Mouse (Mus musculus): ENCODE results near the gene Serpinb8. TPM values are rescaled to one million over a fixed set of nuclear protein-coding genes. Genes with fewer than 3 reads are reported as not detected.

Gene Serpinb8
- polyA plus RNA-seq (2016; fragmentation: Nextera tagmentation; extraction: Ambion mirVana), result 1.3 and 2.1 TPM in 2 replicates

DNA sequence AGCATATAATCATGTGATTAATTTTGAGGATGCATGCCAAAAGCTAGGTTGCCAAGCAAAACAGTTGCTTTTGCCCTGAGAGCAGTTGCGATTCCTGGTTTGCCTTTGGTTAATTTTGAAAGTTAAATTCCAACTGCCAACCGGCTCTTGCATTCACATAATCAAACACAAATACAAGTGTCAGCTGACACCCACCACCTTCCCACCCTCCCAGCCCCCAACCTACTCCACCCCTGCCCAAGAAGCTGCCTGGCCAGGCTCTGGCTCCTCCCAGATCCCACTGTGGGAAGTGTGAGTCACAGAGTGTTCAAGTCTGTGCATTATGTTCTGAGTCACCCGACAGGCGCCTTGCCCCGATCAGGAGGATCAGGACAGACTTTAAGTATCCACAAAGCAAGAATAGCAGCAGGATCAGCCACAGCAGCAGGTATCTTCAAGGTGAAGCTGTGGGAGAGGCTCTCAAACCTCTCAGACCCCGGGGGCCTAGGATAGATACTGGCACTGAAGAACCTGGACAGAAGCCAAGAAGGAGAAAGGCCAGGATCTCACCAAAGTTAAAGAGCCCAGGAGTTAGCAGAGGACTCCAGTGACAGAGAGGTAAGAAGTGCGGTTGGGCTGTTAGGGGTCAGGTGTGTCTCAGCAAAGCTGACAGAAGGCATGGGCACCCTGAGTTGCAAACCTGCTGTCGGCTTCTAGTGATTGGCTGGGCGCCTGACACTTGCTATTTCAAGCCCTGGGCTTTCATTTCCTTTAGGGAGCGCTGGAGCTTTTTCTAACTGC lies at the start of gene Serpinb8:
TSS of gene Serpinb8 (plus strand) at position 316 of the 780 bp plus-strand sequence.
- peak; percentile 88 for ATAC-seq (ENCODE audit: insufficient number of reproducible peaks, low FRiP score)
- no peaks in the 10 kb centered on the region for H3K9me3 ChIP-seq (replicated peaks)
- no peaks in the 10 kb centered on the region for H3K27me3 ChIP-seq (replicated peaks)
- peak within 1 kb of the TSS; percentile 43 for H3K27ac ChIP-seq (ENCODE audit: poor library complexity, severe bottlenecking)
- H3K4me3 ChIP-seq, result peak within 1 kb of the TSS; percentile 18
- peaks cover 8% of the 10 kb centered on the region for H3K4me1 ChIP-seq (replicated peaks)
- H3K4me2 ChIP-seq, result peak within 1 kb of the TSS; percentile 58
- H3K9ac ChIP-seq, result no peak within 1 kb of the TSS
- H3K36me3 ChIP-seq, result no peaks in the 10 kb centered on the region
- 28% methylated on average over 10 of the region's 10 CpGs for WGBS

DNA sequence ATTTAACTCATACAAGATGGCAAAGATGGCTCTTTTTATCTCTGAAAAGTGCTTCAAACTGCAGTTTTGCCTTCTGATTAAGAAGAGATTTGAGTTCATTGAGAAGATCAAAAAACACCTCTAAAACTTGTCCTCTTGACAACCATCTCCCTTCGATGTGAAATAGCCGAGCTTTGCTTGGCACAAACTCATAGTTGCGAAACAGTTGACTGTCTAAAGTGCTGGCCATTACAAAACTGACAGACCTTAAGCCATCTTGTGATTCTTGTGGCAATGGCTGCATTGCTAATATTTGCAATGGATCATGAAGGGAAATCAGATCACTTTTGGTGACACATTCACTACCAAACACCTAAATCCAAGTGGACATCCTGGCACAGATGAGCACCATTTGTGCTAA lies 30.3 kb upstream of the Serpinb8 start:
- Histone ChIP-seq H3K27me3 (replicated peaks) (no peaks in the 10 kb centered on the region), H3K4me2 (no peak overlapping the region), H3K4me3 (no peak overlapping the region)

DNA sequence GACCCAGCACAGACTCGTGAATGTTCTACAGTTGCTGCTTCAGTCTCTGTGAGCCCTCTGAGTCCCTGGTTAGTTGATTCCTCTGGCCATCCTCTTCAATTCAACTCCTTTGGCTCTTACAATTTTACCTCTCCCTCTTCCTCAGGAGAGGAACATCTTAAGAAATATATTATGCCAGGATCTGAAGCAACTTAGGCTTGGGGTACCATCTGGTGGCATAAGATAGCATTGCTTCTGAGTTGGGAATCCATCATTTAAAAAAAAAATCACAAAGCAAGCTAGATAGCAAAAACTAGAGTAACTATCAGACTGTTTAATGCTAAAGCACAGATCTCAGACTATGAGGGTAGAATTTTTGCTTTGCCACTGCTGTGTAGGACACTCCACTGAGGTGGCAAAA lies 27.7 kb upstream of the Serpinb8 start:
- Histone ChIP-seq H3K27me3 (replicated peaks) (no peaks in the 10 kb centered on the region), H3K4me2 (no peak overlapping the region), H3K4me3 (no peak overlapping the region), H3K9ac (no peak overlapping the region), H3K4me1 (replicated peaks) (no peaks in the 10 kb centered on the region), H3K27ac (ENCODE audit: poor library complexity, severe bottlenecking) (no peak overlapping the region), H3K9me3 (replicated peaks) (no peaks in the 10 kb centered on the region), H3K36me3 (no peaks in the 10 kb centered on the region)
- WGBS, result 75% methylated on average over 1 of the region's 1 CpGs
- no peak for ATAC-seq (ENCODE audit: insufficient number of reproducible peaks, low FRiP score)

More for the DNA sequence above, 30.3 kb upstream of the Serpinb8 start:
- Histone ChIP-seq H3K9ac (no peak overlapping the region), H3K9me3 (replicated peaks) (no peaks in the 10 kb centered on the region), H3K4me1 (replicated peaks) (no peaks in the 10 kb centered on the region), H3K36me3 (no peaks in the 10 kb centered on the region), H3K27ac (ENCODE audit: poor library complexity, severe bottlenecking) (no peak overlapping the region)
- WGBS, result 81% methylated on average over 3 of the region's 3 CpGs
- no peak for ATAC-seq (ENCODE audit: insufficient number of reproducible peaks, low FRiP score)

DNA sequence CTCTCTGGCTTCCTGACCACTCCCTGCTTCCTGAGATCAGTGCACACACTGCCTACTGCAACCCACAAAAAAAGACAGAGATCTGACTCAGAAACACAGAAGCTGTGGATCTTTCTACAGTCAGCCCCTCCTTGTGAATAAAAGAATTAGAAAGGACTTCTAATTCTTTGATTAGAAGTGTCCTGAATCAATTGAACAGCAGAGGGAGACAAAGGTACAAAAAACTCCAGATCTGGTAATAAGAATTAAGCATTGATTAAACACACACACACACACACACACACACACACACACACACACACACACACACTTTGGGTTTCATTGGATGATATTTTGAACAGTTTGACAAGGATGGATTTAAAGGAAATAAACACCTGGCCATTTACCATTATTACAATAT lies 24.2 kb upstream of the Serpinb8 start:
- no peaks in the 10 kb centered on the region for H3K36me3 ChIP-seq
- no peak for ATAC-seq (ENCODE audit: insufficient number of reproducible peaks, low FRiP score)
- no peak overlapping the region for H3K27ac ChIP-seq (ENCODE audit: poor library complexity, severe bottlenecking)
- H3K9ac ChIP-seq, result no peak overlapping the region
- H3K27me3 ChIP-seq (replicated peaks), result no peaks in the 10 kb centered on the region
- no peaks in the 10 kb centered on the region for H3K4me1 ChIP-seq (replicated peaks)
- no peak overlapping the region for H3K4me3 ChIP-seq
- no peaks in the 10 kb centered on the region for H3K9me3 ChIP-seq (replicated peaks)
- H3K4me2 ChIP-seq, result no peak overlapping the region

DNA sequence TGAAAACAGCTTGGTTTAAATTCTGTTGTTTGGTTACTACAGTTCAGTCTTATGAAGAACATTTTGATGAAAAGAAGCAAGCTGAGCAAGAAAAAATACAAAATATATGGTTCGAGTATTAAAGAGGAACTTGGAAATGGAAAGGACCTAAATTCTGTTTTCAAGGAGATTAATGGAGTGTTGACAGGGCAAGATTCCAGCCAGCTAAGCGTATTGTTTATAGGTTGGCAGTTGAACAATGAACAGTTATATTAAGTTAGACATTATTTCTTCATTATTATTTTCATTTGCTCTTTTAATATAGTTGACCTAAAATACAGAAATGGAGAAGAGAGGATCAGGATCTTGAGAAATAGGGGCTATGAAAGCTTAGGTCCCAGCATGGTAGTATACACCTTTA lies 13.7 kb upstream of the Serpinb8 start:
- H3K4me1 ChIP-seq (replicated peaks), result no peaks in the 10 kb centered on the region
- no peak overlapping the region for H3K4me3 ChIP-seq
- no peaks in the 10 kb centered on the region for H3K27me3 ChIP-seq (replicated peaks)
- no peaks in the 10 kb centered on the region for H3K36me3 ChIP-seq
- WGBS, result 67% methylated on average over 2 of the region's 2 CpGs
- no peak overlapping the region for H3K4me2 ChIP-seq
- no peak overlapping the region for H3K9ac ChIP-seq
- no peak for ATAC-seq (ENCODE audit: insufficient number of reproducible peaks, low FRiP score)
- H3K27ac ChIP-seq (ENCODE audit: poor library complexity, severe bottlenecking), result no peak overlapping the region
- H3K9me3 ChIP-seq (replicated peaks), result no peaks in the 10 kb centered on the region

DNA sequence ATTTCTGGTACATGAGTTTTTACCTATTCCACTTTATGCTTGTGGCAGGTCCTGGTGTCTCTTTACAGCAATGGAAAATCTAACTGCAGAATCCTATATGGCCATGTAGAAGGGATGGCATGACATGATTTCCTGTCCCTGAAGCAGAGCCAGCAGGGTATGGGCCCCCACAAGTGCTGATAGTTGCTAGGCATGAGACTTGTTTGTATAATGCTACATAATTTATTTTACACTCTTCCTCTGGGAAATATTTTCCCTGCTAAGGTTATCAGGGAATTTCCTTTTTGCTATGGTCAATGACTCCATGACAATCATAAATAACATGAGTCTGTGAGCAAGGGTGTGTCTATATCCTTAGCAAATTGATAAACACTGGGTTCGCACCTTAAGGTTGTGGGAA lies 12.3 kb upstream of the Serpinb8 start:
- no peak for ATAC-seq (ENCODE audit: insufficient number of reproducible peaks, low FRiP score)
- H3K9me3 ChIP-seq (replicated peaks), result no peaks in the 10 kb centered on the region
- H3K4me1 ChIP-seq (replicated peaks), result no peaks in the 10 kb centered on the region
- WGBS, result 58% methylated on average over 1 of the region's 1 CpGs
- no peak overlapping the region for H3K4me3 ChIP-seq
- no peak overlapping the region for H3K27ac ChIP-seq (ENCODE audit: poor library complexity, severe bottlenecking)
- no peak overlapping the region for H3K4me2 ChIP-seq
- no peaks in the 10 kb centered on the region for H3K27me3 ChIP-seq (replicated peaks)
- H3K9ac ChIP-seq, result no peak overlapping the region
- no peaks in the 10 kb centered on the region for H3K36me3 ChIP-seq

DNA sequence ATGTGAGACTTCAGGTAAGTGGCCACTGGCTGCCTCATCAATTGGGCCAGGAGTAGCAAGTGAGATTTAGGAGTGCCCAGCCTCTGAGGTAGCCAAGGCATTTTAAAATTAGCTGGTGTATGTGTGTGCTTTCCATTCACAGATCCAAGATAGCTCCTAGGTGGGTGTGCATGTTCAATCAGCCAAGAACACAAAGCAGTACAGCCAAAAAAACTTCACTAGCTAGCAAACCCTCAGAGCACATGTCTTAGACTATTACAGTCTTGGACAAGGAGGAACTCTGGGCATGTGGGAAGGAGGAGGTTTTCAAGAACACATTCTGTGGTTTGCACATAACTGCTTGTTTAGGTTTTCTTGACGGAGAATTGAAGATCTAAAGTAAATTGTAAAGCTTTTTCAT lies 8.6 kb upstream of the Serpinb8 start:
- no peak for ATAC-seq (ENCODE audit: insufficient number of reproducible peaks, low FRiP score)
- no peak overlapping the region for H3K4me3 ChIP-seq
- no peaks in the 10 kb centered on the region for H3K9me3 ChIP-seq (replicated peaks)
- no peak overlapping the region for H3K27ac ChIP-seq (ENCODE audit: poor library complexity, severe bottlenecking)
- H3K27me3 ChIP-seq (replicated peaks), result no peaks in the 10 kb centered on the region
- no peak overlapping the region for H3K9ac ChIP-seq
- H3K36me3 ChIP-seq, result no peaks in the 10 kb centered on the region
- H3K4me1 ChIP-seq (replicated peaks), result no peaks in the 10 kb centered on the region
- WGBS, result 80% methylated on average over 1 of the region's 1 CpGs
- H3K4me2 ChIP-seq, result no peak overlapping the region

DNA sequence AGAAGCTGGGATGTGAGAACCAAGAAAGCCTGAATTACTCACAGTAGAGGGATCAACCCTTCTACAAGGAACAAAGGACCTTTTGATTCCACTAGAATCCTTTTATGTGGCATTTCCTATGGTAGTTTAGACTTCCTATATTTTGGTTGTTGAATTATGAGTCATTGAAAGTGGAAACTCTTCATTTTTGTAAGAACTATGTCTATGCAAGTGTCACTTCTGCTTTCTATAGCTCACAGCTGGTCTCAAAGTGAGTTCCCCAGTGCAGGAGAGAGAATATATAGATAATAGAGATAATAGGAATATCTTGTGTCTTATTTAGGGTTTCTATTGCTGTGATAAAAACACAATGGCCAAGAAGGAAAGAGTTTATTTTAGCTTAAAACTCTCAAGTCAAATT lies 6.9 kb upstream of the Serpinb8 start:
- H3K27ac ChIP-seq (ENCODE audit: poor library complexity, severe bottlenecking), result no peak overlapping the region
- no peak for ATAC-seq (ENCODE audit: insufficient number of reproducible peaks, low FRiP score)
- no peaks in the 10 kb centered on the region for H3K9me3 ChIP-seq (replicated peaks)
- no peaks in the 10 kb centered on the region for H3K36me3 ChIP-seq
- no peaks in the 10 kb centered on the region for H3K27me3 ChIP-seq (replicated peaks)
- no peak overlapping the region for H3K4me3 ChIP-seq
- no peak overlapping the region for H3K4me2 ChIP-seq
- H3K9ac ChIP-seq, result no peak overlapping the region
- H3K4me1 ChIP-seq (replicated peaks), result no peaks in the 10 kb centered on the region

DNA sequence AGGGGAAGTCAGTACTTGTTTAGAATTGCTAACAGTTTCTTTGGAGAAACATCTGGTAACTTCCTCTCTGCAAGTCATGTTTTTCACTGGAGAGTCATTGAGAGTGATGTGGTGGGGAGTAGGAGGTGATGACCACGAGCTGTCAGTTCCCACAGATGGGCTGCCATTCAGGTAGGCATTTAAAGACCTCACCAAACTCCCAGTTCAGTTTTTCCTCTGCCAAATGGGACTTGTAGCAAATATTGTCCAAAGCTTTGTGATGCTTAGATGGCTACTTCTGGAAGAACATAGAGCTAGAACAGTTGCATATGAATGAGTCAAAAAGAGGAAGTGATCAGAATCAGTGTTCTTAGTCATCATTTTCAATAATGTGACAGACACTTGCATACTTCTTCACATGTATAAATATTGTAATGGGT lies 5.8 kb upstream of the Serpinb8 start:
- WGBS, result 51% methylated on average over 1 of the region's 1 CpGs
- Histone ChIP-seq H3K36me3 (no peaks in the 10 kb centered on the region), H3K27ac (ENCODE audit: poor library complexity, severe bottlenecking) (no peak overlapping the region), H3K4me1 (replicated peaks) (no peaks in the 10 kb centered on the region), H3K4me3 (no peak overlapping the region), H3K4me2 (no peak overlapping the region), H3K9ac (no peak overlapping the region), H3K9me3 (replicated peaks) (no peaks in the 10 kb centered on the region), H3K27me3 (replicated peaks) (no peaks in the 10 kb centered on the region)
- ATAC-seq (ENCODE audit: insufficient number of reproducible peaks, low FRiP score), result no peak

DNA sequence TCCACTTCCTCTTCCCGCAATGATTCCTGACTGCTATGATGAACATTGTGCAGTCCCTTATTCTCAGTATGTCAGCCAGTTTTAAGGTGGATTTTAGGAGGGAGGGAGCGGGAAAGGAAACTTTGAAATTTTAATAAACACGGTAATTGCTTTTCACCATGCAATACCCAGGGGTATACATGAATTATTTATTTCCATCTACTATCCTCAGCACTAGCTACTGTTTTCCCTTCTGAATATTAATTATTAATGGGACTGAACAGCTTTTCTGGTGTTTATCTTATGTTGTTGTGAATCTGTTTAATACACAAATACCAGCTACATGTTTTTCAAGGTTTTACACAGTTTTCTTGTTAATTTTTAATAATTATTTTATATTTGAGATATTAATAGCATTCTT lies 4.9 kb upstream of the Serpinb8 start:
- no peak for ATAC-seq (ENCODE audit: insufficient number of reproducible peaks, low FRiP score)
- Histone ChIP-seq H3K4me2 (no peak overlapping the region), H3K27me3 (replicated peaks) (no peaks in the 10 kb centered on the region), H3K9me3 (replicated peaks) (no peaks in the 10 kb centered on the region), H3K4me1 (replicated peaks) (peaks cover 4% of the 10 kb centered on the region), H3K4me3 (no peak overlapping the region), H3K36me3 (no peaks in the 10 kb centered on the region), H3K27ac (ENCODE audit: poor library complexity, severe bottlenecking) (no peak overlapping the region), H3K9ac (no peak overlapping the region)
- 82% methylated on average over 3 of the region's 3 CpGs for WGBS

DNA sequence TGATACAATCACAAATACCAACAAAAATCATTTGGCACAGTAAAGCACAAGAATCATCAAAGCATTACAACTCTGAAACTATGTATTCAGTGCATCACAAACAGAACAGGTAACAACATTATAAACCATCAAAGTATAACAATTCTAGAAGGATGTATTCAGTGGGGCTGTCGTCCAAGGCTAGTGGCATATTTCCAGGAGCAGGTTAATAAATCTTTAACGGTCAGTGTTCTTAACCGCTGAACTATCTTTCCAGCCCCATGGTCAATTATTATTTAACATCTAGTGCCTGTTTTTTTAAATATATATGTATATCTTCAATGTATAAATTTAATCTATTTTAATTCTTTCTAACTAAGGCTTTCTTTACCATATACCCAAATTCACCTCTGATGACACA lies 3.6 kb upstream of the Serpinb8 start:
- Histone ChIP-seq H3K27ac (ENCODE audit: poor library complexity, severe bottlenecking) (no peak overlapping the region), H3K4me1 (replicated peaks) (peaks cover 8% of the 10 kb centered on the region), H3K36me3 (no peaks in the 10 kb centered on the region), H3K4me2 (no peak overlapping the region), H3K9me3 (replicated peaks) (no peaks in the 10 kb centered on the region), H3K4me3 (no peak overlapping the region), H3K27me3 (replicated peaks) (no peaks in the 10 kb centered on the region), H3K9ac (no peak overlapping the region)
- WGBS, result 81% methylated on average over 3 of the region's 3 CpGs
- ATAC-seq (ENCODE audit: insufficient number of reproducible peaks, low FRiP score), result no peak

DNA sequence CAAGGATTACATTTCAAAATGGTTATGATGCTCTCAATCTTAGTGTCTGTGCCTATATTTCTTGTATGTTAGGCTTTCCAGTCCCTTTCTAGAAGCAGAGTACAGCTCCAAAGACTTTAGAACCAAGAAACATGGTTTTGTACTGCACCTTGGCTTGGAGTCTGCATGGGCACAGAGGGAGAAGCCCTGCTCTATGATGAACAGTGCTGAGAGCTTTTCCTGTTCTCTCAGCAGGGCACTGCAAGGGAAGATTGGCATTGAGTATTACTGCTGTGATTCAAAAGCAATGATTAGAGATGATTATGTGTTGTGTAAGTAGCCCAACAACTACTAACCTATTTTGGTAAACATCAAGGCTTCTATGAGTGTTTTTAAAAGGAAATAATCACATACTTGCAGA lies 1.6 kb upstream of the Serpinb8 start:
- Histone ChIP-seq H3K27ac (ENCODE audit: poor library complexity, severe bottlenecking) (no peak overlapping the region), H3K4me3 (no peak overlapping the region), H3K36me3 (no peaks in the 10 kb centered on the region), H3K4me2 (no peak overlapping the region), H3K9ac (no peak overlapping the region), H3K4me1 (replicated peaks) (peaks cover 8% of the 10 kb centered on the region), H3K27me3 (replicated peaks) (no peaks in the 10 kb centered on the region), H3K9me3 (replicated peaks) (no peaks in the 10 kb centered on the region)
- ATAC-seq (ENCODE audit: insufficient number of reproducible peaks, low FRiP score), result no peak

Data from heart, embryonic 12.5 days (tissue).